Mouse (Mus musculus) natural killer cell, adult 2 months (primary cell): ENCODE measurements around the gene Adrb1.

Experiments
- DNase-seq, 2 experiments: peaks; one replicate each; pipeline ENCODE4 v3.0.0; 2022; ENCODE audit warnings: low spot score in 2 of 2

Gene Adrb1

GRCm38 (mm10) chr19:56721387-56722211 lies at the start of gene Adrb1:
Gene Adrb1, plus strand, starts transcription at chr19:56722199.
- peak in 1 of 2 experiments; percentile 21 for DNase-seq

GRCm38 (mm10) chr19:56675690-56676089 lies 46.3 kb upstream of the Adrb1 start:
- no peak for DNase-seq

- no peak for DNase-seq
Measured at GRCm38 (mm10) chr19:56676506-56676905, 45.5 kb upstream of the Adrb1 start.

GRCm38 (mm10) chr19:56677611-56678010 lies 44.4 kb upstream of the Adrb1 start:
- DNase-seq = no peak

GRCm38 (mm10) chr19:56678516-56678915 lies 43.5 kb upstream of the Adrb1 start:
- no peak for DNase-seq

GRCm38 (mm10) chr19:56679213-56679965 lies 42.6 kb upstream of the Adrb1 start:
- no peak for DNase-seq

DNA sequence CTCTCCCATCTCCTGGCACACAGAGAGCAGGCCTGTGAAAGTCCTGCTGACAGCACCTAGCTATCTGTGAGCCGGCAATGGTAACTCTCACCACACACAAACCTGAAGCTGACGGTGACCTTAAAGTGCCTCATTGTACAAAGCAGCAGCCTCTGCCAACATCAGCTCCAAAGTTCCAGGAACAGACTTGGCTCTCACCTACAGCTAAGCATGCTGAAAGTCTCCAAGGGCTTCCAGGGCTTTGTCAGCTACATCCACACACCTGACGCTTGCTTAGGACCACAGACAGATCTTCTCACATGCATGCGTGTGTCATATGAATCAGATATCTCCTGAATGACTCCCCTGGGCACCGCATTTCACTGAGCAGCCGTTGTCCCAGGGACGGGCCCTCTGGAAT lies 42.0 kb upstream of the Adrb1 start:
- DNase-seq = no peak

GRCm38 (mm10) chr19:56682297-56682696 lies 39.7 kb upstream of the Adrb1 start:
- no peak for DNase-seq

GRCm38 (mm10) chr19:56682843-56683242 lies 39.2 kb upstream of the Adrb1 start:
- no peak for DNase-seq

- no peak for DNase-seq
Measured at GRCm38 (mm10) chr19:56685515-56685914, 36.5 kb upstream of the Adrb1 start.

DNA sequence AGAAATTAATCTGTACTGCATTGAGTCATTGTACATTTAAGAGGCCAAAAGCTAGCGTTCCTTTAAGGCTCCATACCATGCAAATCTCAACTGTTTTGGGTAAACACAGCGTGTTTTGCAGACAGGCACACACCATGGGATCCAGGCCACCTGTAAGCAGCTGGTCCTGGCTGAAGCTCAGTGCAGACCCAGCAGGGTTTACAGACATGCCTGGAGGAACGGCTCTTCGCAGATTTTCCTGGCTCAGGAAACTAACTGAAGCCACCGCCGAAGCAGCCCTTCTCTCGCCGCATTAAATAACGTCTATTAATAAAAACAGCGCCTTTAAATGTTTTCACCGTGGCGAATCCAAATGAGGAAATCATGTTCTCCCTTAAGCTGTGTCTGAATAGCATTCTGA lies 35.8 kb upstream of the Adrb1 start:
- no peak for DNase-seq

DNA sequence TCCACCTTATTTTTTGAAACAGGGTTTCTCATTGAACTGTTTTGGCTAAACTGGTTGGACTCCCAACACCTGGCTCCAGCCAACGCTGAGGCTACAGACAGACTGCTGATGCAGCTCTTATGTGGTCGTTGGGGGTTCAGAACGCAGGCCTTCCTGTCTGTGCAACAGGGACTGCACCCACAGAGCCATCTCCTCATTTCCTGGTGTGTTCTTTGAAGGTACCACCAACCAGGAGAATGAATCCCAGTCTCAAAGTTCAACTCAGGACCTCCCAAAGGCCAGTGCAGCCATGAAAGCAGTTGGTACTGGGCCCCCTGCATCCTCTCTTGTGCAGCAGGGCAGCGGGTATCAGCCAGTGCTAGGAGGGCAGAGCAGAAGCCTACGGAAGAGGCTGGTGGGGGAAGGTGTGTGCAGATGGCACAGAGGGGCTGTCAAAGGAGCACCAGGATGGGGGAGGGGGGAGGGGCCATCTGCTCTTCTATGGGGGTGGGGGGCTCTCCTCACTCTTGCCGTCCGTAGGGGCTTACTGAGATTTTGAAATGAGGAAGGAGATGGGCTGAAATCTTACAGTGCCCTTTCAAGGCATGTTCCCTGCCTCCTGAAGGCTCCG lies 34.9 kb upstream of the Adrb1 start:
- no peak for DNase-seq

DNA sequence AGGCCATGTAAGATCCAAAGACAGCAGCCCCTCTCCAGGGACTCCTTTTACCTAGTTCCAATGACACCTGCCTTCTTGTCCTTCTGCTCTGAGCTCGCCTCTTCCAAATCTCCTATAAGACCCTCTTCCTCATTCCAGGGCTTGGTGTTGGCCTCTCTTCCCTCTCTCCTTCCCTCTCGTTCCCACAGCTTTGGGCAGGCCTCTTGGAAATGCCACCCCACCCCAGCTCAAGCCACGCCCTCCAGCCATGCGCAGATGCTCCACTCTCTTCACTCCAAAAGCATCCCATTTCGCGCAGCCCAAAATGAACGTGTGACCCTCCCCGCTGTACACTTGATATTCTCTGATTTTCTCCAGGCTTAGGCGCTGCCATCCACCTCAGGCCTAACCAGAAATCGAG lies 34.3 kb upstream of the Adrb1 start:
- no peak for DNase-seq

GRCm38 (mm10) chr19:56688661-56689335 lies 33.2 kb upstream of the Adrb1 start:
- DNase-seq = no peak

DNA sequence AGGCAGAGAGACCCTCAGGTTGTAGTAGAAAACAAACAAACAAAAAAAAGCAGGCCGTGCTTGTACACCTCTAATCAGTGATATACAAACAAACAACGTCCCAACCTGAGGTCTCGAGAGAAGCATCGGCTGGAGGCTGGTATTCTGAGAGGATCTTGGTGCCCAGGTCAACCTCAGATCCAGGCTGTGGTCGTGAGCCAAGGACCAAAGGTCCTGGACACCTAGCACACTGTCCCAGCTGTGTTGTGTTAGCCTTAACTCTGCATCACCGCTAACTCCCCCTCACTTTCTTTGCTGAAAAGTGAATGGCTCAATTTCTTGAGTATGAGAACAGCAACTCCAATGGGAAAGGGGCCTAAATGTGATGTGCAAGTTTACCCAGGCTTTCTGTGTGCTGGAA lies 32.5 kb upstream of the Adrb1 start:
- DNase-seq = no peak

DNA sequence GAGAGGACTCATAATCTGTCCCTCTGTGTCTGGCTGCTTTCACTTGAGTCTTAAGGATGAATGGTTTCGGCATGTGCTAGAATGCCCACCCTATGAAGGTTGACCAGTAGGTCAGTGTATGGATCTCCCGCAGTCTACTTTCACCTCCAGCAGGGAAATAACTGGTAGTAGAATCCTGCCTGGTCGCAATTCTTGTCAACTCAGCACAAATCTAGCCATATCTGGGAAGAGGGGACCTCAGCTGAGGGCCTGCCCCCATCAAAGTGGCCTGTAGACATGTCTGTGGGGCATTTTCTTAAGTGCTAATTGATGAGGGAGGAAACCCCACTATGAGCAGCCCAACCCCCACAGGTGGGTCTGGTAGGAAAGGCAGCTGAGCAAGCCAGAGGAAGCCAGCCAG lies 30.9 kb upstream of the Adrb1 start:
- no peak for DNase-seq

DNA sequence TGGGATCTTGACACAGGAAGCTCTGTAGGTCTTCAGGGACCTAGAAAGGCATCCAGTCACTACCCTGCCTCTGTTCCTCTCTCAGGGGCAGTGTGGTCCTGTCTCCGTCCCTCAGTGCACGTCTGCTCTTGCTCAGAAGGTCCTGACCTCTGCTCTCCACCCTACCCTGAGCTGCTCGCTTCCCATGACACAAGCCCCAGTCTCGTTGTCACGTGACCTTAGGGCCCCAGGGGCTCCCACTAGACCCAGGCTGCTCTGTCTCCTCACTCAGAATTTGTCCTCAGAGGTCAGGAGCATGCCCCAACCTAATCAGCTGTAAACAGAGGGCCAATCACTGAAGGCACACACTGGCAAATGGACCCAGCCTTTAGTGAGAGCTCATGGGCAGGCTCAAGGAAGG lies 29.5 kb upstream of the Adrb1 start:
- no peak for DNase-seq

DNA sequence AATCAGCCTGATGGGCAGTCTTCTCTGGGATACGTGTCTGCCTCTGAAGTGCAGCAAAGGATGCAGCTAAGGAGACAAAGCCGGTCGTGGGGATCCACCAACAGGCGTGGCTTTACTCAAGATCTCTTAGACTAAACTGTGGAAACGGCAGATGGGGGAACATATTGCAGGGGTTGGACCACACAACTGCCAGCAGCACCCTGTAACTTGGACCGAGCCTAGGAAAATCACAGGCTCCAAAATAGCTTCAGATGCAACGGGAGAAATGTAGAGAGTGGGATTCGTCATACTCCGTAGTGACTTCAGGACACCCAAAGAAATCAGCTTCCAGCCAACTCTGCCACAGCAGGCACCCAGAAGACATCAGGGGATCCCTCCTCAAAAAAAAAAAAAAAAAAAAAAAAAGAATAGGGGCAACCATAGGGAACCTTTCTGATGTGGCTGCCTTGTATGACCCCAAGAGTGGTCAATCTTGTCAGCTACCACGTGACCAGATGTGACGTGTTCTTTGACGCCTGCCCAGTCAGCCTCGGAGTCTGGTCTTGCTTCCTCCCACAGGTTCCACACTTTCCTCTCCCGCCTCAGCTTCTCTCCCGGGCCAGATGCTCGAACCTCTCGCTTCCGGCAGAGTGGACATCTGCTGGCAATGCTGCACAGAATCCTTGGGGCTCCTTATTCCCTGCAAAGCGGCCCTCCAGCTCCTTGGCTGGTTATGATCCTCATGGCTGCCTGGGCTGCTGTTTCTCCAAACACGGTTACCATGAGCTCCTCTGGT lies 24.4 kb upstream of the Adrb1 start:
- DNase-seq = no peak

GRCm38 (mm10) chr19:56700848-56701247 lies 21.2 kb upstream of the Adrb1 start:
- DNase-seq = no peak

GRCm38 (mm10) chr19:56701404-56702033 lies 20.5 kb upstream of the Adrb1 start:
- DNase-seq = no peak

GRCm38 (mm10) chr19:56702039-56702438 lies 20.0 kb upstream of the Adrb1 start:
- no peak for DNase-seq
